Mouse (Mus musculus) liver, embryonic 14 days (tissue): ENCODE results near the gene Gm20916. TPM values are rescaled to one million over a fixed set of nuclear protein-coding genes. Genes with fewer than 3 reads are reported as not detected.

ENCODE experiments used
- polyA plus RNA-seq: library from polyadenylated mRNA; depleted of rRNA; stranded (reverse); fragments of >200 nt; gene quantifications from 2 replicates; pipeline ENCODE4 v1.2.3, GENCODE M21; 2012; rRNA removed

Gm20916 gene
- polyA plus RNA-seq: not detected in 2 replicates

DNA sequence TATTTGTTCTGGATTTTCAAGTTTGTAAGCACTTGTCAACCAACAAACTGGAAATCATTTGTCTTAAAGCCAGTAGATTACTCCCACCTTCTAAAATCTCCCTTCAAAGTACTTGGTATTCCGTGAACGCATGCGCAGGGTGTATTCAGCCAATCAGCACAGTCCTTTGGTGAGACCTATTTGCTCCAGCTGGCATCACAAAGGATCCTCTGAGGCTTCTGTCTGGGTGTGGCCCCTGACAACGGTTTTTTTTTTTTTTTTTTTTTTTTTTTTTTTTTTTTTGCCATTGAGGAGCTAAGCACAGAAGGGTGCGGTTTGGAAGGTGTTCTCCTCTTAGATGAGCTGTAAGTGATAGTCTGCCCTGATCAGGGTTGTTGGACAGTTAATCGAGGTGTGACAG, at the start of gene Gm20916:
Gm20916 (plus strand) TSS at position 301 of the 400 bp plus-strand sequence.

Other genes with a start within 250 kb of the Gm20916 start
- not detected in 2 replicates for gene Gm20917, start 168.4 kb upstream of the Gm20916 start, polyA plus RNA-seq